14 mouse cellular contexts compared by ENCODE assay signal in the genomic region with DNA sequence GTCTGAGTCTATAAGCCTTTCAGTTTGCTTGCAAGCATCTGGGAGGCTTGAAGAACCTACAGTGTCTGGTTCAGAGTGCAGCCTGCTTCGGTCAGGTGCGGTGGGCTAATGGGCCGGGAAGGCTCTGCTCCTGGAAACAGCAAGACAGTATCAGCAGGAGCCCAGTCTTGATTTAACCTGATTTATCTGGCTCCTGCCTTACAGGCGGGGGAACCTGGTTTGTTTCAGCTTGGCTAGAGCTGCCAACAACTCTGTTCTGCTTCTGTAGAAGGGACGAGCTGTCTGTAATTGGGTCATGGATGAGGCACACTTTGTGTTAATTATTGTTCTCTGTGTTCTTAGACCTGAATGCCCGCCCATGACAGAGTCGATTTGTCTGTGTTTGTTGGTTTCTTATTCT.
DNase-seq lines count a peak whose midpoint lies in the region; ATAC-seq and TF ChIP-seq lines count a peak whose summit lies in the region.
"Had no signal": no experiment of that assay in that cellular context is flagged by ENCODE, and none has a peak within 500 bp of the region (broad histone marks: within the 10 kb centered on the region; RNA-seq: fewer than 3 reads in every experiment).

No protein-coding gene starts in this region.

- H3K9me3 ChIP-seq in ES-E14 (ENCODE audit: control insufficient read depth, insufficient read depth, low read depth, low read length) = no peaks in the 10 kb centered on the region
- H3K9me3 ChIP-seq: heart, embryonic 13.5 days; lung, embryonic 15.5 days had no signal

- 0 out of 4 replicates have a peak overlapping the region, but pooled peaks of 1 of the 2 experiments have one; percentile 17 for H3K4me3 ChIP-seq in ES-E14 (ENCODE audit: insufficient read depth in 1 of 2, low read depth in 1 of 2, low read length in 2 of 2, poor library complexity in 1 of 2, severe bottlenecking in 1 of 2)
- no peak overlapping the region for H3K4me3 ChIP-seq in kidney, adult 2 months (ENCODE audit: insufficient read depth, low read depth, low read length)
- H3K4me3 ChIP-seq: heart, embryonic 13.5 days; lung, embryonic 15.5 days had no signal

- H3K27me3 ChIP-seq in kidney, adult 2 months (replicated peaks; ENCODE audit: control insufficient read depth, insufficient read depth, low read length) = no peaks in the 10 kb centered on the region
- H3K27me3 ChIP-seq: heart, embryonic 13.5 days; lung, embryonic 15.5 days had no signal

- in situ Hi-C loops in ES-E14 (cut with MboI; ENCODE audit: low sequenced_read_pairs in 2 of 2, unreplicated experiment in 2 of 2) = no loop called here

- H3K27ac ChIP-seq in ES-E14 (ENCODE audit: insufficient read depth, low read depth, low read length, poor library complexity, severe bottlenecking) = no peak overlapping the region
- peak overlapping the region; percentile 65; the same call in 1 of the 2 replicates for H3K27ac ChIP-seq in kidney, adult 2 months (ENCODE audit: insufficient read depth, low read depth, low read length)
- H3K27ac ChIP-seq: heart, embryonic 13.5 days; lung, embryonic 15.5 days had no signal

- H3K4me1 ChIP-seq in ES-E14 (ENCODE audit: control insufficient read depth in 2 of 2, insufficient read depth in 2 of 2, low read length in 2 of 2, poor library complexity in 1 of 2) = peaks cover 3 to 10% of the 10 kb centered on the region in 2 experiments; a peak in 2 of 4 replicates
- peaks cover 12% of the 10 kb centered on the region; the same call in 1 of the 2 replicates for H3K4me1 ChIP-seq in kidney, adult 2 months (ENCODE audit: control insufficient read depth, insufficient read depth, low read length)
- H3K4me1 ChIP-seq: lung, embryonic 15.5 days had no signal

- H3K36me3 ChIP-seq in ES-E14 (ENCODE audit: control insufficient read depth, insufficient read depth, low read length, poor library complexity, severe bottlenecking) = no peaks in the 10 kb centered on the region
- H3K36me3 ChIP-seq in kidney, adult 2 months (ENCODE audit: control insufficient read depth, insufficient read depth, low read length) = no peaks in the 10 kb centered on the region
- H3K36me3 ChIP-seq: heart, embryonic 13.5 days; lung, embryonic 15.5 days had no signal

- no peak for TF ChIP-seq POLR2A in kidney, adult 2 months (IDR thresholded peaks at IDR 0.05; ENCODE audit: low read depth, low read length)

- intact Hi-C loops in left cerebral cortex, postnatal 10 days (cut with DNase I) = no loop called here

- no peak for DNase-seq in frontal cortex, postnatal 36 days (ENCODE audit: low spot score in 2 of 2)
- DNase-seq in ES-E14 (ENCODE audit: low read depth, low spot score) = peak; percentile 16
- peak; percentile 70 for DNase-seq in kidney, adult 2 months
- DNase-seq in kidney, postnatal 36 days = peak; percentile 32 to 38
- no peak for DNase-seq in gastrocnemius, postnatal 4 days (ENCODE audit: low spot score in 2 of 2)
- DNase-seq in left cerebral cortex, postnatal 10 days (ENCODE audit: extremely low spot score in 1 of 2, low spot score in 2 of 2) = no peak
- DNase-seq: cerebellum, adult 9-11 months; gastrocnemius, postnatal 14 days; midbrain, embryonic 14.5 days; thymus, adult 2 months had no signal

- 43% methylated on average over 7 of the region's 7 CpGs for WGBS in kidney, adult 2 months

- TF ChIP-seq CTCF in kidney, adult 2 months (conservative IDR thresholded peaks at IDR 0.05; ENCODE audit: insufficient read depth, insufficient read length, low read depth, low read length) = no peak

- no peak overlapping the region for H3K9ac ChIP-seq in ES-E14 (ENCODE audit: insufficient read depth, low read depth, low read length, poor library complexity, severe bottlenecking)
- H3K9ac ChIP-seq: heart, embryonic 13.5 days; lung, embryonic 15.5 days had no signal

- 0 out of 2 replicates have a peak, but pooled peaks have one; percentile 16 for ATAC-seq in frontal cortex, adult (ENCODE audit: low TSS enrichment)
- ATAC-seq: intestine, embryonic 16.5 days had no signal

TF ChIP-seq in ES-E14, 5 proteins besides CTCF, POLR2A, EP300 and RAD21:
- no peak for TF ChIP-seq CHD2 (IDR thresholded peaks at IDR 0.05; ENCODE audit: low read depth, low read length)
- TF ChIP-seq HCFC1 (IDR thresholded peaks at IDR 0.05; ENCODE audit: borderline replicate concordance, insufficient read depth, low read length) = no peak
- TF ChIP-seq ZNF384 (IDR thresholded peaks at IDR 0.05; ENCODE audit: low read depth, low read length) = no peak
- no peak for TF ChIP-seq ZC3H11A (IDR thresholded peaks at IDR 0.05; ENCODE audit: borderline replicate concordance, low read depth, low read length)
- no peak for TF ChIP-seq MAFK (IDR thresholded peaks at IDR 0.05; ENCODE audit: insufficient read depth, low read depth, low read length)
TF ChIP-seq in ES-E14: peak in this region for 0.

Comparison
In these comparisons a context has a peak if more than half of its experiments do, and no peak if none do; other contexts are left out.
1. DNase-seq: peak in ES-E14 (single experiment), kidney, adult 2 months (single experiment) and kidney, postnatal 36 days (2 of 2); none in frontal cortex, postnatal 36 days (0 of 2), gastrocnemius, postnatal 4 days (0 of 2) and left cerebral cortex, postnatal 10 days (0 of 2).